Mouse (Mus musculus): ENCODE results near the gene Cdkn2c. TPM values are rescaled to one million over a fixed set of nuclear protein-coding genes. Genes with fewer than 3 reads are reported as not detected.

Gene Cdkn2c
- 10 to 100 TPM in 1 of 2 experiments, 1 to 10 TPM in 1; 7.3 to 43.4 TPM for polyA plus RNA-seq (2012; fragmentation: generic; extraction: Trizol)

GRCm38 (mm10) chr4:109666461-109667269, at the start of gene Cdkn2c:
Cdkn2c (minus strand) TSS chr4:109667189.

GRCm38 (mm10) chr4:109676218-109677215, 9.5 kb upstream of the Cdkn2c start, which contains the start of gene Faf1:
Faf1 (plus strand) TSS chr4:109676588.

Other genes with a start within 250 kb of the Cdkn2c start
- 10 to 100 TPM in 1 of 2 experiments, 1 to 10 TPM in 1; 3.7 to 17.5 TPM for gene Rnf11, start 182.5 kb downstream of the Cdkn2c start, polyA plus RNA-seq (2012; fragmentation: generic; extraction: Trizol)
- not detected for gene 4930522H14Rik, start 135.9 kb downstream of the Cdkn2c start, polyA plus RNA-seq (2012; fragmentation: generic; extraction: Trizol)
- 10 to 100 TPM in 1 of 2 experiments, 1 to 10 TPM in 1; 6.4 to 12.3 TPM for gene Faf1, start 9.4 kb upstream of the Cdkn2c start, polyA plus RNA-seq (2012; fragmentation: generic; extraction: Trizol)